Comparison of ENCODE assay signal across 7 mouse cellular contexts in the genomic region with DNA sequence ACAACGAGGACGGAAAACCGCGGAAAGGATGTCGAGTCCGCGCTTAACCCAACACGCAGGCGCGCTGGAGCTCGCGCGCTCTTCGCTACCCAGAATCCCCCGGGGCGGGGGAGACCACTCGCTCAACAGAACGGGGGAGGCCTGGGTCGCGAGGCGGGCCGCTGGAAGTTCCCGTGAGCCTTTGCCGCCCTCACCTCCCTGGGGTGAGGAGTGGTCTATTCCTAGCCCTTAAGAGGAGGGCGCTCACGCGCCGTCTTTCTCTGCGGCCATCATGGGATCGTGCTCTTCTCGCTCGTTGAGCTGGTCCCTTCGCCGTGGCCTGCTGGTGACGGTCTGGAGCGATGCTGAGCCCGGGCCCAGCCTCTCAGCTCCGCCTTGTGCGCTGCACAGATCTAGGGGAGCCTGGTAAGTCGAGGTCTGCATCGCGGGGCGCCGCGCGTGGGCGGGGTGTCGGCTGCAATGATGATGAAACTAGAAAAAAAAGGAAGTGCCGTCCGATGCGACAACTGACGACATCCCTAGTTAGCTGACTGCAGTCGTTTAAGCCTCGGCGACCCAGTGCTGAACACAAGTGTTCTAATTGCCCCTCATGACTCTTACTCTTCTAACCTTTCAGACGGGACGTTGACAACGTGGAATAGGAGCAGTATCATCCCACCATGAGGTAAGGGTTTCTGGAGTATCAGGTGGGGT. TPM values are rescaled to one million over a fixed set of nuclear protein-coding genes. Genes with fewer than 3 reads are reported as not detected.
DNase-seq lines count a peak whose midpoint lies in the region; ATAC-seq lines count a peak whose summit lies in the region.

No protein-coding gene starts in this region.

- peak overlapping the region; percentile 97 for H3K4me3 ChIP-seq in embryonic facial prominence, embryonic 10.5 days
- peak overlapping the region; percentile 79 for H3K4me3 ChIP-seq in limb, embryonic 10.5 days
- H3K4me3 ChIP-seq in midbrain, embryonic 13.5 days (replicated peaks): peak overlapping the region; percentile 69

- ATAC-seq in granulocyte monocyte progenitor cell, adult 5-6 weeks (replicated peaks; ENCODE audit: poor library complexity, severe bottlenecking): peak; percentile 82
- ATAC-seq in midbrain, embryonic 13.5 days: peak; percentile 95

- WGBS in embryonic facial prominence, embryonic 10.5 days: under 1% methylated on average over 58 of the region's 58 CpGs
- under 1% methylated on average over 58 of the region's 58 CpGs for WGBS in limb, embryonic 10.5 days
- under 1% methylated on average over 58 of the region's 58 CpGs for WGBS in midbrain, embryonic 13.5 days

- peak; percentile 97 for DNase-seq in adrenal gland, postnatal 10 days
- DNase-seq in embryonic facial prominence, embryonic 10.5 days (ENCODE audit: low spot score): peak; percentile 99
- peak; percentile 95 for DNase-seq in kidney, adult 11 months
- peak; percentile 98 for DNase-seq in limb, embryonic 10.5 days (ENCODE audit: low spot score)
- DNase-seq in spleen, adult 12 weeks (ENCODE audit: low spot score): peak; percentile 98

- H3K27ac ChIP-seq in embryonic facial prominence, embryonic 10.5 days (replicated peaks): peak overlapping the region; percentile 99
- peak overlapping the region; percentile 97 for H3K27ac ChIP-seq in limb, embryonic 10.5 days
- peak overlapping the region; percentile 91 for H3K27ac ChIP-seq in midbrain, embryonic 13.5 days

- no peaks in the 10 kb centered on the region for H3K27me3 ChIP-seq in embryonic facial prominence, embryonic 10.5 days (replicated peaks; ENCODE audit: low read depth, poor library complexity, severe bottlenecking)
- H3K27me3 ChIP-seq in limb, embryonic 10.5 days (ENCODE audit: low read depth, poor library complexity, severe bottlenecking): no peaks in the 10 kb centered on the region
- H3K27me3 ChIP-seq in midbrain, embryonic 13.5 days: no peaks in the 10 kb centered on the region

- peaks cover 48% of the 10 kb centered on the region for H3K36me3 ChIP-seq in embryonic facial prominence, embryonic 10.5 days (replicated peaks)
- H3K36me3 ChIP-seq in limb, embryonic 10.5 days: peaks cover 47% of the 10 kb centered on the region
- H3K36me3 ChIP-seq in midbrain, embryonic 13.5 days: peaks cover 37% of the 10 kb centered on the region

- H3K4me1 ChIP-seq in embryonic facial prominence, embryonic 10.5 days: peaks cover 34% of the 10 kb centered on the region
- H3K4me1 ChIP-seq in limb, embryonic 10.5 days: peaks cover 37% of the 10 kb centered on the region
- H3K4me1 ChIP-seq in midbrain, embryonic 13.5 days (replicated peaks): peaks cover 51% of the 10 kb centered on the region

- H3K9ac ChIP-seq in midbrain, embryonic 13.5 days (replicated peaks): peak overlapping the region; percentile 93

- H3K4me2 ChIP-seq in midbrain, embryonic 13.5 days (replicated peaks): peak overlapping the region; percentile 62

- no peaks in the 10 kb centered on the region for H3K9me3 ChIP-seq in embryonic facial prominence, embryonic 10.5 days
- H3K9me3 ChIP-seq in limb, embryonic 10.5 days (replicated peaks): no peaks in the 10 kb centered on the region
- no peaks in the 10 kb centered on the region for H3K9me3 ChIP-seq in midbrain, embryonic 13.5 days

RNA-seq across cellular contexts. Expression of gene Trpv2, which starts 28.5 kb away (rescaled TPM):
- total RNA-seq in adrenal gland, postnatal 10 days (2021): 1 to 10 TPM; 5.0 to 5.6 TPM
- 2.6 and 3.8 TPM in 2 replicates for polyA plus RNA-seq in embryonic facial prominence, embryonic 10.5 days (2016; fragmentation: Nextera tagmentation; extraction: Ambion mirVana)
- total RNA-seq in granulocyte monocyte progenitor cell, adult 5-6 weeks (2014; fragmentation: Nextera tagmentation): 13.8 and 17.5 TPM in 2 replicates
- 9.2 and 10.7 TPM in 2 replicates for total RNA-seq in granulocyte monocyte progenitor cell, adult 5-6 weeks (2017)
- polyA plus RNA-seq in limb, embryonic 10.5 days (2016; fragmentation: Nextera tagmentation; extraction: Ambion mirVana): 0.55 and 0.87 TPM in 2 replicates
- polyA plus RNA-seq in midbrain, embryonic 13.5 days (2015; fragmentation: Nextera tagmentation; extraction: Ambion mirVana): 20.7 TPM in 2 replicates

RNA-seq across cellular contexts. Expression of gene Lrrc75a, which starts 45.6 kb away (rescaled TPM):
- 10 to 100 TPM; 28.1 to 29.6 TPM for total RNA-seq in adrenal gland, postnatal 10 days (2021)
- 11.2 and 12.9 TPM in 2 replicates for polyA plus RNA-seq in embryonic facial prominence, embryonic 10.5 days (2016; fragmentation: Nextera tagmentation; extraction: Ambion mirVana)
- 5.7 TPM in 2 replicates for total RNA-seq in granulocyte monocyte progenitor cell, adult 5-6 weeks (2014; fragmentation: Nextera tagmentation)
- total RNA-seq in granulocyte monocyte progenitor cell, adult 5-6 weeks (2017): 3.6 and 5.4 TPM in 2 replicates
- polyA plus RNA-seq in limb, embryonic 10.5 days (2016; fragmentation: Nextera tagmentation; extraction: Ambion mirVana): 15.7 and 17.3 TPM in 2 replicates
- polyA plus RNA-seq in midbrain, embryonic 13.5 days (2015; fragmentation: Nextera tagmentation; extraction: Ambion mirVana): 8.2 and 11.4 TPM in 2 replicates

RNA-seq across cellular contexts. Expression of gene Mmgt2, which starts 45.7 kb away (rescaled TPM):
- total RNA-seq in adrenal gland, postnatal 10 days (2021): 10 to 100 TPM; 23.2 to 28.2 TPM
- 41.9 and 44.2 TPM in 2 replicates for polyA plus RNA-seq in embryonic facial prominence, embryonic 10.5 days (2016; fragmentation: Nextera tagmentation; extraction: Ambion mirVana)
- total RNA-seq in granulocyte monocyte progenitor cell, adult 5-6 weeks (2014; fragmentation: Nextera tagmentation): 16.7 and 34.1 TPM in 2 replicates
- 15.9 and 23.7 TPM in 2 replicates for total RNA-seq in granulocyte monocyte progenitor cell, adult 5-6 weeks (2017)
- 45.5 and 52.5 TPM in 2 replicates for polyA plus RNA-seq in limb, embryonic 10.5 days (2016; fragmentation: Nextera tagmentation; extraction: Ambion mirVana)
- 23.0 and 25.2 TPM in 2 replicates for polyA plus RNA-seq in midbrain, embryonic 13.5 days (2015; fragmentation: Nextera tagmentation; extraction: Ambion mirVana)

RNA-seq across cellular contexts. Expression of gene Ubb, which starts 51.8 kb away (rescaled TPM):
- total RNA-seq in adrenal gland, postnatal 10 days (2021): 1,000 to 10,000 TPM; 1,093 to 1,186 TPM
- polyA plus RNA-seq in embryonic facial prominence, embryonic 10.5 days (2016; fragmentation: Nextera tagmentation; extraction: Ambion mirVana): 3,487 and 3,558 TPM in 2 replicates
- 870 and 954 TPM in 2 replicates for total RNA-seq in granulocyte monocyte progenitor cell, adult 5-6 weeks (2014; fragmentation: Nextera tagmentation)
- total RNA-seq in granulocyte monocyte progenitor cell, adult 5-6 weeks (2017): 1,051 and 1,247 TPM in 2 replicates
- 3,627 and 3,653 TPM in 2 replicates for polyA plus RNA-seq in limb, embryonic 10.5 days (2016; fragmentation: Nextera tagmentation; extraction: Ambion mirVana)
- polyA plus RNA-seq in midbrain, embryonic 13.5 days (2015; fragmentation: Nextera tagmentation; extraction: Ambion mirVana): 4,691 and 4,901 TPM in 2 replicates

Comparison
In these comparisons a context has a peak if more than half of its experiments do, and no peak if none do; other contexts are left out.
1. Peak in every context shown above with its lines: DNase-seq, ATAC-seq, H3K4me3 ChIP-seq and H3K27ac ChIP-seq.